Mouse (Mus musculus): ENCODE data around the gene Clic5. TPM values are rescaled to one million over a fixed set of nuclear protein-coding genes. Genes with fewer than 3 reads are reported as not detected.

Clic5 gene
- polyA plus RNA-seq (2015; fragmentation: Nextera tagmentation; extraction: Ambion mirVana) = 3.9 and 5.0 TPM in 2 replicates

GRCm38 (mm10) chr17:44188042-44188768, at the start of gene Clic5:
Clic5 (plus strand) TSS chr17:44188584.

Other genes starting within 250 kb of the Clic5 start
- 8.4 and 9.9 TPM in 2 replicates for gene Enpp5, start 109.8 kb upstream of the Clic5 start, polyA plus RNA-seq (2015; fragmentation: Nextera tagmentation; extraction: Ambion mirVana)
- 5.7 and 6.4 TPM in 2 replicates for gene Enpp4, start 82.8 kb upstream of the Clic5 start, polyA plus RNA-seq (2015; fragmentation: Nextera tagmentation; extraction: Ambion mirVana)

Data from spleen, postnatal 0 days (tissue).